Mouse (Mus musculus) thymus, postnatal 36 days (tissue): ENCODE data around the gene Egln1.

ENCODE experiments used
- DNase-seq, 2 experiments: peaks; one replicate each; pipeline ENCODE4 v3.0.0; 2022; ENCODE audit warnings: mixed read lengths in 2 of 2

The Egln1 gene

GRCm38 (mm10) chr8:124949209-124950068 lies at the start of gene Egln1:
Gene Egln1 (minus strand): TSS chr8:124949324.
- peak; percentile 82 to 90 for DNase-seq

- DNase-seq = no peak
Measured at GRCm38 (mm10) chr8:124995776-124996175, 46.7 kb upstream of the Egln1 start.

- DNase-seq = no peak
Measured at GRCm38 (mm10) chr8:124991668-124991926, 42.5 kb upstream of the Egln1 start.

GRCm38 (mm10) chr8:124990923-124991667 lies 42.0 kb upstream of the Egln1 start:
- DNase-seq = no peak

- DNase-seq = no peak
Measured at GRCm38 (mm10) chr8:124980828-124981227, 31.7 kb upstream of the Egln1 start.

- peak; percentile 27 to 29 for DNase-seq
Measured at GRCm38 (mm10) chr8:124980036-124980435, 30.9 kb upstream of the Egln1 start.

GRCm38 (mm10) chr8:124978026-124978425 lies 28.9 kb upstream of the Egln1 start:
- peak; percentile 17 to 29 for DNase-seq

- no peak for DNase-seq
Measured at GRCm38 (mm10) chr8:124976211-124976610, 27.1 kb upstream of the Egln1 start.

GRCm38 (mm10) chr8:124974254-124974653 lies 25.1 kb upstream of the Egln1 start:
- no peak for DNase-seq

GRCm38 (mm10) chr8:124973221-124973620 lies 24.1 kb upstream of the Egln1 start:
- DNase-seq = no peak

GRCm38 (mm10) chr8:124970312-124970933 lies 21.3 kb upstream of the Egln1 start:
- DNase-seq = peak in 1 of 2 experiments; percentile 57

- DNase-seq = no peak
Measured at GRCm38 (mm10) chr8:124964966-124965365, 15.8 kb upstream of the Egln1 start.

GRCm38 (mm10) chr8:124963246-124963645 lies 14.1 kb upstream of the Egln1 start:
- no peak for DNase-seq

GRCm38 (mm10) chr8:124960226-124960880 lies 11.2 kb upstream of the Egln1 start:
- no peak for DNase-seq

- DNase-seq = peak in 1 of 2 experiments; percentile 30
Measured at GRCm38 (mm10) chr8:124959462-124960225, 10.5 kb upstream of the Egln1 start.

GRCm38 (mm10) chr8:124954572-124955082 lies 5.5 kb upstream of the Egln1 start:
- no peak for DNase-seq

GRCm38 (mm10) chr8:124953188-124953587 lies 4.1 kb upstream of the Egln1 start:
- no peak for DNase-seq

- DNase-seq = no peak
Measured at GRCm38 (mm10) chr8:124950865-124951264, 1.7 kb upstream of the Egln1 start.

GRCm38 (mm10) chr8:124950069-124950456 lies 939 bp upstream of the Egln1 start:
- DNase-seq = peak; percentile 20 to 22

- DNase-seq = peak in 1 of 2 experiments; percentile 56
Measured at GRCm38 (mm10) chr8:124948733-124949111, 402 bp downstream of the Egln1 start.

- DNase-seq = peak; percentile 52 to 64
Measured at GRCm38 (mm10) chr8:124947865-124948732, 1.0 kb downstream of the Egln1 start.
